Mouse (Mus musculus): Measurements from ENCODE around the gene Methig1.

Gene Methig1

DNA sequence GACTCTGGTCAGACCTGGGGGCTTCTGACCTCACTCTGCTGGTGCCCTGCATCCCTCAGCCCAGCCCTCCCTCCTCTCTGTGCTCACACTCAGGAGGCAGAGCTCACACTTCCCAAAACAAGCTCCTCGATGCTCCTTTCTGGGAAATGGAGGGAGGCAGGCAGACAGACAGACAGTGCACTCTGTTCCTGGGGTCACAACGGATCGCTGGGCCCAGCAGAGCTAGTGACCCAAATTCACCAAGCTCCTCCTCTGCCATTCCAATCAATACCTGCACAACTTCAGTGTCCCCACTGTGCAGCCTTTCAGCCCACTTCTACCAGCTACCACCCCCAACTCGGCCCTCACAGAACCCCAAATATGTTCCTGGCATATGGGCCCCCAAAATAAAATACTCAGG is 48.9 kb downstream of the Methig1 start:
- no peak for DNase-seq

DNA sequence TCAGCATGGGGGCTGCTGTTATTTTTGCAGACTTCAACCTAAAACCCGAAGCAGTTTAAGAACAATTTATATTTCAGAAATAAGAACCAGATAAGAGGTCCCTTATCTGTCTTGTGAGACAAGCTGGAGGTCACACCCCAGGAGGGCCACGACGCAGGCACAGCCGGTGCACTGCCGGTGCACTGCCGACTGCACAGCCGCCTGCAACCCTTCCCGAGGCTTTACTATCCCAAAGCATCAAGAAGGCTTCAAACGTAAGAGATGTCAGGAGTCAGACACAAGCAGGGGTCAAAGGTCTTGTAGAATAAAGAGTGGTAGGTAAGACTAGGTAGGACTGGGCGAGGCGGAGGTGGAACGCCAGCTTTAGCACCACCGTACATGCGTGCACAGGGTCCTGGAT is 49.4 kb downstream of the Methig1 start:
- DNase-seq: no peak

DNA sequence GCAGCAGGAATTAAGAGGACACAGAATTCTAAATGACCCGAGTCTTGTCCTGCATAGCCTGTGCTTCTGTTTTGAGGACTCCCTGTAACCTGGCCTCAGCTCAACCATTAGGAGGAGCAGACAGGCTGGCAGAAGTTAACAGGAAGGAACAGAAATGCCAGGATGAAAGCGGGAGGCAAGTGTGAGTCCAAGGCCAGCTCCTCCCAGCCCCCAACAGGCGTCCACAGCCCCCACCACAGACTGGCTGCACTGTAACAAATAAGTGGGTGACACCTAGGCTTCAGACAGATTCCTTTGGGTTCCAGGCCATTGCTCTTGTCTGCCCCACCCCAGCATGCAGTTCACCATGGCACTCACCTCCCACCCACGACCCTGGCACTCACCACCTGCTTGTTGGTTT is 49.8 kb downstream of the Methig1 start:
- DNase-seq: no peak

DNA sequence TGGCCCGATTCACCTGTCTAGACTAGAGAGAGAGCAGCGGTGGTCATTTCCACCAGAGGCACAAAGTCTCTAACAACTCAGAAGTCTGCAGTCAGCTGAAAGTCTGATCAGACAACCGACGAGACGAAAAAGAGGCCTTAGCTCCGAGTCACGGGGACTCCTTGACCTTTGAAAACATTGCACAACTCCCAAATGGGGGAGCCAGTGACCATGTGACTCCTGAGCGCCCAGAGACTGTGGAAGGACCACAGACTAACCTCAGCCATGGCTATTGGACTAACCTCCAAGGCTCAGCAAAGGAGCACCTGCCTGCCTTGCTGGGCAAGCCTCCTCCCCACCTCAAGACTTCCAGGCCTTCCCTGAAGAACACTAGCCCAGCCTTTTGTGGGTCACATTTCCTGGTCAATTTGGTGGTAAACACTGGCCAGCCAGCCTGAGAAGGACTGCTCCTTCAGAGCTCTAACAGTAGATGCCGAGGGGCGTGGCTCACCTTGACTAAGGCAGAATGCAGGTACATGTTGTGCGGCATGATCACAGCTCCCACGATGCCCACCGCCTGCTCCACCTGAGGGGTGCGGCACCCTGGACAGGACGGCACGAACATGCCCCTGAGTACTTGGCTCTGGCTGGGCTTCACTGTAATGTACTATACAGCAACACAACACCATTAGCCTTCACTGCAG is 50.5 kb downstream of the Methig1 start:
- peak; percentile 66 for DNase-seq

DNA sequence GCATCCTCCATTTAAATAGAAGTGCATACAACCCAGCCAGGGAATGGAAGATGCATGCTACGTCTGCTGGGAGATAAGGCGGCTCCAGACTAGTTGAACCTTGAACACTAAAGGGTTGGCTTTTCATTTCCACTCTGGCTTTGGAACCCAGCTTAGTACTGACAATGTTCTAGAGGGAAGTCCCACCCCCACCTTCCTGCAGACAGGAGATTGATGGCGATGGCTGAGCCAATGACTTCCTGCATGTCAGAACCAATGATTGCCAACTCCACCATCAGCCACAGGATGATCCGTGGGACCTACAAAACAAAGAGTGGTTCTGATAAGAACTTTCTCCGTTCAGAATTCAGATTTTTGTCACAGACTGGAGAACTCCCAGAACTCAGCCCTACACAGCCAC is 53.1 kb downstream of the Methig1 start:
- DNase-seq: no peak

DNA sequence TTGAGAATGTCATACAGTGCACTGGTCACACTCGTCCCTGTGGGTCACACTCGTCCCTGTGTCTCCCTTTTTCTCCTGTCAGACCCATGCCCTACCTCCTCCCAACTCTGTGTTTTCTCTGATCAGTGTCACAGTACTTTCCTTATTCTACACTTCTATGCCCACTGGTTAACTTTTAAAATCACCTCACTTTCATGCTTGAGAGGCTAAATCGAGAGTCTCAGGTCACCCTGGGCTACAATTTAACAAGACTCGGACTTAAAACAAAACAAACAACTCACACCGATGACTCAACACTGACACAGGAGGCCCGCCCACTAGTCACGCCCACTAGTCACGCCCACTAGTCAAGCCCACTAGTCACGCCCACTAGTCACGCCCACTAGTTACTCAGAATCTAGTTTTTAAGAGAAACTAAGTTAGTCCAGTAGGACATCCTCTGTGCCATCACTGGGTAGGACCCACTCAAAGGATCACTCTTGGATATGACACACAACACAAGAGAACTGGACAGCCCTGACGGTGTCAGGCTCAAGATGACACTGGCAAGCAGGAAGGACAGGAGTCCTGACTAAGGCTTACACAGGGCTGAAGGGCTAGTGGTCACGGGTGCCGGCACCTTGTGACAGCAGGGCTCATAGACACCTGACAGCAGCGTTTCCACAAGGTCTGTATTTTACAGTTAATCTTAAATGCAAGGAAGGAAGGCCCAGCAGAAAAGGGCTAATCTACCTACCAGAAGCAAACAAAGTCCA is 58.1 kb downstream of the Methig1 start:
- DNase-seq: peak; percentile 83

DNA sequence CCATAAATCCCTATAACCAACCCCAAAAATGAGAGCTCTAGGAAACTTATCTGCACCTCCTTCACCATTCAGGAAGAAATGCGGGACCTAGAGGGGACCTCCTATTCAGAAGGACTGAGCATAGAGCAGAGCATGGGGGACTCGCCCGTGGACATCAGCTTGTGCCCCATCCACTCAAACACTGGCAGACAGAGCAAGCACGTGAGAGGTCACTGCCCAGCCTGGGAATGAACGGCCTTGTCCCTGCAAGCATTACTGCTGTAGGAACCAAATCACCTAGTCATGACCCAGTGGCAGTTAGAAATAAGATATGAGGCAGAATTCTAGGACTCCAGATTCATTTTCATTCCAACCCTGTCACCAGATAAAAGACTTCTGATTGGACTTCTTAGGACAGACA is 58.8 kb downstream of the Methig1 start:
- DNase-seq: no peak

DNA sequence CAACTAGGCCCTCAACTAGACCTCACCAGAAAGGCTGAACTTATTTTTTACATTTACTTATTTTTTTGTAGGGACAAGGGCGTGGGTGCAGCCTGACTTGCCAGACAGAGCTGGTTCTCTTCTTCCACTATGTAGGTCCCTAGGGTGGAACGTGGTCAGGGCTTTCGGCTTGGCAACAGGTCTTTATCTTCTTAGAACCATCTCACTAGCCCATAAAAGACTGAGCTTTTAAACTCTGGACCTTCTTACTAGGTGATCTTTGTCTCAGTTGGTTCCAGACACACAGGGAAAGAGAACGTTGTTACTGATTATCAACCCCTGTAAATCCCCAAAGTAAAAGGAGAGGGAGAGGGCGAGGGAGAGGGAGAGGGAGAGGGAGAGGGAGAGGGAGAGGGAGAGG is 60.4 kb downstream of the Methig1 start:
- DNase-seq: no peak

DNA sequence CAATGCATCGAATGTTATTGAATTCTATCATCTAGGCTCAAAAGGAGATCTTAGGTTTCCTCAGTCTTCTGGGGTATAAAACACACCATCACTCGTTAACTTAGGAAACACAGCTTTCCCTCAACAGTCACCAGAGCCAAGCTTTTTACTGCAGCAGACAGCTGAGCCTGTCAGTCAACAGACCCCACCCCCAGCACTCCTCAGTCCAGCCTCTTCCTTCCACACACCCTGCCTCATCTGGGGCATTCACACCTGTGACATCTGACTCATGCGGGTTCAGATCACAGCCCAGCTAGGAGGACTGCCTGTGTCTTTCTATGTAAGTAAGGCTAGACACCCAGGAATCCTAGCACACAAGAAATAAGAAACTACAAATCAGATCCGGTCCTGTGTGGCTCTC is 61.1 kb downstream of the Methig1 start:
- no peak for DNase-seq

DNA sequence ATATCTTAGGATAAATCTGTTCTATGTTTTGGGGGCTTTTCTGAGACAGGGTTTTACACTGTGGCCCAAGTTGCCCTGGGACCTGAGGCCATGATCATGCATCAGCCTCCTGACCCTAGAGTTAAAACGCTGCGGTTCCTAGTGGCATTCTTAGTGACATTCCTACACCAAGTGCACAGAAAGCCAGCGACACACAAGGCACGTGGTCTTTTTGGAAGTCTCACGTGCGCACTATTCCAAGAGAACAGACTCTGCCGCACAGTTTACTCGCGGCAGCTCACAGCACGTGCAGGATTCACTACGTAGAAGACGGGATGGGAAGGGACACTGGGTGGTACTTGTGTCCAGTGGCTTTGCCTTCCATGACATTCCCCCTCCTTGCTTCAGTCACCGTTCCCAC is 62.0 kb downstream of the Methig1 start:
- no peak for DNase-seq

DNA sequence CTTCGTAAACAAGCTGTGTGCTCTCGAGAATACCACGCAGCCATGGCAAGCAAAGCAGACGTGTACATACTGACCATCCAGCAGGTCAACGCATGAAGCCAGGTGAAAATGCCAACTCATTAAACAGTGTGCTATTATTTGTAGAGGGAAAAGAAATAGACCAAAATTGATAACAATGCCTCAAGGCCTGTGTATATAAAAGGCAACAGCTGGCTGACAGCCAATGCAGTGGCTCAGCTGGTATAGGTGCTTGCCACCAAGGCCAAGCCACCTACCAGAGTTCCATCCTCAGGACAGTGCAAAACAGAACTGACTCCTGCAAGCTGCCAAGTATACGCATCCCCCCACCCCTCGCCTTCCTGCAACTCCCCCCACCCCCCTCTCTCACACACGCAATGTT is 62.7 kb downstream of the Methig1 start:
- no peak for DNase-seq

DNA sequence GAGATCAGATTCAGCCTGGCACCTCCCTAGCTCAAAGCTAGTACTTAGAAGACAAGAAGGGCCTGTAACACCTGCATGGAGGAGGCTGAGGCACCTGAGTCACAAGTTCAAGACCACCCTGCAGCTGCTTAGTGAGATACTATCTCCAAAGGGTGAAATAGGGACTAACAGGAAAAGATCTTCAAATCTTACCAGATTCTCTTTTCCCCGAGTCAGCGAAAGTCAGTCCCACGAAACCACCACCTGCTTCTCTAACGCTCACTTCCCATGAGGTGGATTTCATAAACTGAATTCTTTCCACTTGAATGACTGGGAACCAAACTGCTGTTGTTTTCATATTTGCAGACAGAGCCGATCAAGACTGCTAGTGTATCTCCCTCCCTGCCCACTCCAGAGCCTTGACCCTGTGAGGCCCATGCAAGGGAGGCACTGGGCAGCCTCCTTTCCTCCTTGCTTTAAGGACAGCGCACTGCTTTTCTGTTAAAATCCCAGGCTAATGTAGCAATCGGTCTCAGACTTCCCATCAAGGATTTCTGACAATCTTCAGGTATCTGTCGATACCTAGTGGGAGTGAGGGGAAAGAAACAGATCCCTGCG is 65.0 kb downstream of the Methig1 start:
- no peak for DNase-seq

DNA sequence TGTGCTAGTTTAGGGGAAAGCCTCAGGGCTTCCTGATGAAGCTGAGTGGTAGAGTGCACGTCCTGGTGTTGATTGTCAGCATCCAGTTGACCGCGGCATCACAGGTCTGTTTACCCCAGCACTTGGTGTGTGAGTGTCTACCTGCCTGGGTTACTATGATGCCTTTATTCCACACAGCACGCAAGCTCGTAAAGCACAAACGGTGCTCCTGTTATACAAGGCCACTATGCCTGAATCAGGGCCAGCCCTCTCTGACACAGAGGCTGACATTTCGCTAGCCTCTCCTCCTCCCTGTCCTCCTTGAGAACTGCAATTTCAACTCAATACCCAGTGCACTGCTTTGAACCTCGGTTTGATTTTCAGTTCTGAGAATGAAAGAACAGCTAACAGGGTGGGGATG is 66.4 kb downstream of the Methig1 start:
- DNase-seq: no peak

DNA sequence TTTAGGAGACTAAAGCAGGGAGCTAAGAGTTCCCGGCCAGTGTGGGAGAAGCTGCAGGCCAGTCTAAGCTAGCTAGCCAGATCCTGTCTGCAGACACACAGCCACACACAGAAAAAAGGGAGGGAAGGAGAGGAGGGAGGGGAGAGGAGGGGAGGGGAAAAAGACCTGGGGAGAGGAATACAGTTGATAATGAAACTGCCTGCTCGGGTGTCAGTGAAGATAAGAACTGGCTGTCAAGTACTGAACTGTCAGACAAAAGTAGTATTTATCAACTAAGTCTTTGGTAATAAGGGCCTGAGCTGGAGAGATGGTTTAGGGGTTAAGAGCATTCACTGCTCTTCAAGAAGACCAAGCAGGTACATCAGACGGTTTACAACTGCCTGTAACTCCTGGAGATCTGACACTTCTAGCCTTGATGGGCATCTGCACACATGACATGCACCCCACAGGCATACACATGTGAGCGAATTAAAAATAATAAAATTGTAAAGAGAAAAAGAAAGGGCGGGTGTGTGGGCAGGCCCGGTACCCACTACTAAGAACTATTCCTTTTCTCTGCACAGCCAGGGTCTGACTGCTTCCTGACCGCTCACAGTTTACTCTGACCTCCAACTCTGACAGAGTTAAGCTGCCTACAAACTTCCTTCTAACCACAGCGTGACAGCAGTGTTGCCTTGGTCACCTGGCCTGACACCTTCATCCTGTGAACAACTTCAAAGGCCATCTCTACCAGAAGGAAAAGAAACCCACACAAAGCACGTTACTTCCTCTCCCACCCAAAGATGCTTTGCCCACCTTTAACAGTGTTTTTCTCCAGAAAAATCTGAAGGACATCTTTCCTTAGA is 67.2 kb downstream of the Methig1 start:
- no peak for DNase-seq

DNA sequence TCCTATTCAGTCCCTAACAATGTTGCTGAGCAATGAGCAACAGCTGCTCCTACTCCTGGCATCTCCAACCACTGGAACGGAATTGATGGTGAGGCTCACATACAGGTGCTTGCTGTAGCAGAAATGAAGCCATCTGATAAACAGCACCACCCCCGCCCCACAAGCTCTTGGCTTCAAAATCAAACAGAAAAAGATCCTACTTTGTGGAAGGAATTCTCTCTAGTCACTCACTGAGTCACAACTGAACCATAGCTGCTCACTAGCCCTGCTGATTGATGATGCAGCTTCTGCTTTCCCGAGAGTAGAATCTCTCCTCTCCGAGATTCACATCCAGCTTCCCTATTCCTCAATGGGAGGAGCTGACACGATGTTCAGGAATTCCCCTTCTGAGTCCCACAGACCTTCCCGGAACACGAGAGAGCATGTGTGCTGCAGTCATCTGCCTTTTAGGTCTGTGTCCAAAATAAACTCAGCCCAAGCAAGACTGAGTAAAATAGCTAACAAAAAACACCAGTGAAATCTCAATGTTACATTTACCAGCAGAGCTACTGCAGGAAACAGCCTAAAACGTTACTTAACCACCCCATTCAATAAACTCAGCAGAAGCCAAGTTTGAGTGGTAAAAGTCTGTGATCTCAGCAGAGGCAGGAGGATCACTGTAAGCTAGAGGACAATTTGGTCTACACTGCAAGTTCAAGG is 68.3 kb downstream of the Methig1 start:
- no peak for DNase-seq

DNA sequence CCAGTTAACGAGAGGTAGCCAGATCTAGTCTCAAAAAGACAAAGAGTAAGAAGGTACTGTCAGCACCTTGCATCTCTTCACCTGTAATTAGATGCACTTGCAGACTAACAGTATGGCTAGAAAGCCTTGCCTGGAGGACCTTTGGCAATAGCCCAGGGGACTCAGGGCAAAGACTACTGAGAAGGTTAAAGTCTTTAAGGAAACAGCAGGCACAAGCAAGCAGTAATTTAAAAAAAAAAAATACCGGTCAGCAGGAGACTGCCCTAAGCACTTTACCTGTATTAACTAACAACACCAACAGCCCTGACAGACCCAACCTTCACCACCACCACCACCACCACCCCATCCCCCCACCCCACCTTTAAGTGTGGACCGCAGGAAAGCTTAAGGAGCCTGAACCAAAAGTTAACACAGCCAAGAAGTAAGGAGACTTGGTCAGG is 68.8 kb downstream of the Methig1 start, which contains the start of gene Gm5475:
TSS of gene Gm5475 (plus strand) at position 390 of the 440 bp plus-strand sequence.
- peak; percentile 70 for DNase-seq

DNA sequence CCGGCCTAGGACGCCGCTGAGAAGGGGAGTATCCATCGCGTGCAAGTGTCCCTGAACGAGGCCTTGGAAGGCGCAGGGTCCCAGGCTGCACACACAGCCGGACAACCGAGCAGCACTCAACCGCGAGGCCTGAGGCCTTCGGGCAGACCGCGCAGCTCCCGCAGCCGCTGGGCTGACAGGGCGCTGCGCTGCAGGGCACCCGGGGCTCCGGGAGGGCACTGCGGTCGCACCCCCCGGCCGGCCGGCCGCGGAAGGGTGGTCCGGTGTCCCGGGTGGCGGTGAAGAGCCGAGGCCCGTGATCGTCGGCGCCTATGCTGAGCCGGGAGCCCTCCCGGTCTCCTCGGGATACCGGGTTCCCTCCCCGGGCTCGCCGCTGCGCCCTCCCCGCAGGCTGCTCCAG is 69.5 kb downstream of the Methig1 start:
- peak; percentile 52 for DNase-seq

DNA sequence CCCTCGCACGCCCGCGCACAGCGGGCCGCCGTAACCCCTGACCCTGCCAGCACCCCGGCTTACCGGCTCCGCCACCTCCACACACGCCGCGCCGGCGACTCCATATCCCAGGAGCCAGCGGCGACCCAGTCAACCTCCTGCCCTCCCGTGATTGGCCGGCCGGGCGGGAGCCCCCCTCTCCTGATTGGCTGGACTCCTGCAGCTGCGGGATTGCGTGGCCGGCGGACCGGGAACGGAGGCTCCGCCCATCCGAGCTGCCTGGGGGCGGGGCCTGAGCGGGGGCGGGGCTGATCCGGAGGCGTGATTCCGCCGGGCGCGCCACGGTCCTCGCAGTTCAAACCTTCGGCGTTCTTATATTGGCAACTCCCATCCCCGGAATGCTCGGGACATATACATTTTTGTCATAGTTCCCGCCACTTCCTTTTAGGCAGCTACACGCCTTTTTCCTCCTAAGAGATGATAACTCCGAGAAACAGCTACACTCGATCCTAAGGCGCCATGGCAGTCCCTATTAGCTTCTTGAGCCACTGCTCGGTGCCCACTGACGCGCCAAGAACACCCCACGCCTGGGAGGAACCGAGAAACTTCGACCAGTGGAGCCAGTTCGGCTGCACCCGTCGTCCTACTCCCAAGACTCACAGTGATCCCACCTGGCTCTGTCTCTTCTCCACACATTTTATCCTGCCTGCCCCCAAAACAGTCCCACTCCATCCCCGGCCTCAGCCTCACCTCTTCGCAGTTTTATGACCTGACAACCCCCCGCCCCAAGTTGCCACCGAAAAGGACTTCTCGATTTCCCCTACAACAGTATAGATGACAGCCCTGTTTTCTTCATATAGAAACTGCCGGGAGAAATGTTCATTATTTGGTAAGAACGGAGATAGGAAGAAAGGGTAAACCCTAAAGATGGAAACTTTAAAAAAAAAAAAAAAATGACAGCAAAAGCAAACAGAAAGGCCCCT is 70.2 kb downstream of the Methig1 start:
- DNase-seq: peak; percentile 98

DNA sequence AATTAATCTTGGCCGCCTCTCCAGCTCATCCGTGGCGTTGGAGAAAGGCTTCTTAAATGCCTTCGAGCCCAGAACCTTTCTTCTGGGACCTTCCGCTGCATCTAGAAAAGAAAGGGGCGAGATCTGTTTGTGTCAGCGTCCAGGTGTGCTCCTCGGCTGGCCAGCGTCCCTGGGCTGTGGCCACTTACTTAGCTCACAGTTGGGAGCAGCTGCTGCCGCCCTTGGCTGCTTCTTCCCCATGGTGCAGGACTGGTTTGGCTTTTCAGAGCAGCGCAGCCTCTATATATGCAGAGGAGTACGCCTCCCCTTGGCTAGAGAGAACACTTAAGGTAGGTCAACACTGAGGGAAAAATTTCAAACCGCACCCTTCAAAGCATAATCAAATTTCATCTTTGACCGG is 71.0 kb downstream of the Methig1 start:
- DNase-seq: peak; percentile 67

DNA sequence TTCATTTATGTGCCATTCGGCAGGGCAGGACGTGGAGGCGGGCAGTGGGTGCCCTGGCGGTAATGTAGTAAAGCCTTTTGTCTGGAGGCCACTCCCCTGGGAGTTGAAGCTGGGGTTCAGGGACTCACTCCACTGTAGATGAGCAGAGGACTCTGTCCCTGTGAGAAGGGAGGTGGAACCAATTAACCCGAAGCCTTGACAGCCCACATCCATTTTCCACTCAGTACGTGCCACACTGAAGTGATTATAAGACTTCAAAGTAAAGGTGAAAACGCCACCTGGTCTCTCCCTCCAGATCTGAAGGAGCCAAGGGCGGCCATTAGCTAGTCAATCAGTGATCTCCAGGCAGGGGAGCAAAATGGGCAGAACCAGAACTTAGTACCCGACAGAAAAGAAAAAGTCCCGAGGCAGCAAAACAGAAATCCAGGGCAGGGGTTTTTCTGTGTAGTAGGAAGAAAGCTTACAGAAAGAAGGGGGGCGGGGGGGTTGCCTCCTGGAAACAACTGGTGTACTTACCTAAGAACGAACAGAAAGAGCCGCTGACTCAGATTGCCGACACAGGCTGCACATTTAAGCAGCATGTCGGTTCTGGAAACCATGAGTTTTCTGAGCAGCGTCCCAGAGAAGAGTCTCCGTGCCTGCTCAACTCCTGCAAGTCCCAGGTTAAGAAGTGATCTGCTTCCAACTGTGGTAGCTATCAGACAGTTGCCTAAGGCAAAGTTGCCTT is 71.6 kb downstream of the Methig1 start, which contains the start of gene Slc11a2:
TSS of gene Slc11a2 (minus strand) at position 677 of the 727 bp plus-strand sequence.
- DNase-seq: peak; percentile 67
